Mouse (Mus musculus) CH12.LX (cell line): ENCODE measurements around the gene Dock3. TPM values are rescaled to one million over a fixed set of nuclear protein-coding genes. Genes with fewer than 3 reads are reported as not detected.

Experiments used
- DNase-seq: peaks from one replicate; pipeline ENCODE4 v3.0.0-alpha.2; 2013; ENCODE audit errors: extremely low read depth
- H3K27ac ChIP-seq: 2 replicates; pipeline ENCODE4 v1.5.1; 2012; ENCODE audit warnings: low read depth, mild to moderate bottlenecking, control low read depth, moderate library complexity; ENCODE audit not compliant: insufficient read depth
- H3K27me3 ChIP-seq: replicated peaks from 2 replicates; pipeline ENCODE3; 2012; ENCODE audit warnings: inconsistent platforms
- H3K36me3 ChIP-seq, 2 experiments: replicated peaks in 1 of 2; 2 replicates each; pipeline versions ENCODE3 to v1.6.1; 2012; ENCODE audit warnings: inconsistent platforms in 1 of 2, low read length in 1 of 2, mild to moderate bottlenecking in 1 of 2, mixed read lengths in 1 of 2, moderate library complexity in 1 of 2; ENCODE audit not compliant: control insufficient read depth in 1 of 2, insufficient read depth in 1 of 2
- H3K4me1 ChIP-seq, 2 experiments: 2 replicates each; pipeline ENCODE4 v1.6.1; 2012; ENCODE audit warnings: inconsistent platforms in 1 of 2, moderate library complexity in 1 of 2; ENCODE audit not compliant: insufficient read depth in 2 of 2, control insufficient read depth in 1 of 2
- H3K4me2 ChIP-seq: 2 replicates; pipeline ENCODE4 v1.6.1; 2012; ENCODE audit warnings: low read depth, mild to moderate bottlenecking, control low read depth; ENCODE audit not compliant: poor library complexity, insufficient read depth, severe bottlenecking
- H3K4me3 ChIP-seq, 3 experiments: fragments of 150-350 bp in 1 of 3; sonication (generic) in 1 of 3; replicated peaks in 1 of 3; 2 replicates each; pipeline versions ENCODE3 to v1.5.1; 2011 to 2012; ENCODE audit warnings: low read depth in 2 of 3, low read length in 2 of 3, mild to moderate bottlenecking in 2 of 3, moderate library complexity in 2 of 3, control low read depth in 1 of 3, improper control_type of control experiment in 1 of 3, inconsistent platforms in 1 of 3, mixed read lengths in 1 of 3; ENCODE audit not compliant: poor library complexity in 1 of 3
- H3K79me2 ChIP-seq: replicated peaks from 2 replicates; pipeline ENCODE4 v1.6.1; 2012; ENCODE audit warnings: mild to moderate bottlenecking, moderate library complexity; ENCODE audit not compliant: control insufficient read depth, poor library complexity, insufficient read depth, severe bottlenecking; ENCODE audit errors: extremely low read depth
- H3K9ac ChIP-seq: 2 replicates; pipeline ENCODE4 v1.6.1; 2012; ENCODE audit warnings: low read depth, mild to moderate bottlenecking, control low read depth, moderate library complexity; ENCODE audit not compliant: insufficient read depth
- H3K9me3 ChIP-seq: replicated peaks from 2 replicates; pipeline ENCODE3; 2012; ENCODE audit warnings: low read length, inconsistent platforms, mixed read lengths
- CHD1 ChIP-seq: IDR thresholded peaks from 2 replicates; pipeline ENCODE4 v1.6.1; 2012; ENCODE audit warnings: low read depth, low read length, improper control_type of control experiment, inconsistent platforms
- CHD2 ChIP-seq: IDR thresholded peaks from 2 replicates; pipeline ENCODE4 v1.6.1; 2011; ENCODE audit warnings: low read length, improper control_type of control experiment
- CTCF ChIP-seq, 2 experiments: IDR thresholded peaks in 1 of 2; conservative IDR thresholded peaks in 1 of 2; 2 replicates each; pipeline ENCODE4 v1.5.1; 2011 to 2012; ENCODE audit warnings: low read depth in 2 of 2, low read length in 2 of 2, improper control_type of control experiment in 1 of 2, inconsistent platforms in 1 of 2, mild to moderate bottlenecking in 1 of 2, moderate library complexity in 1 of 2
- EP300 ChIP-seq: IDR thresholded peaks from 2 replicates; pipeline ENCODE4 v1.6.1; 2011; ENCODE audit warnings: low read length, improper control_type of control experiment
- JUN ChIP-seq: IDR thresholded peaks from 2 replicates; pipeline ENCODE4 v1.6.1; 2011; ENCODE audit warnings: low read depth, mild to moderate bottlenecking, low read length, improper control_type of control experiment, moderate library complexity; ENCODE audit not compliant: insufficient read depth
- JUND ChIP-seq: conservative IDR thresholded peaks from 2 replicates; pipeline ENCODE4 v1.6.1; 2011; ENCODE audit warnings: low read depth, low read length, improper control_type of control experiment
- KAT2A ChIP-seq: IDR thresholded peaks from 2 replicates; pipeline ENCODE4 v1.6.1; 2012; ENCODE audit warnings: low read length, improper control_type of control experiment, inconsistent platforms; ENCODE audit not compliant: insufficient replicate concordance
- MAFK ChIP-seq: IDR thresholded peaks from 2 replicates; pipeline ENCODE4 v1.6.1; 2011; ENCODE audit warnings: low read length, improper control_type of control experiment; ENCODE audit not compliant: insufficient replicate concordance
- MAZ ChIP-seq: IDR thresholded peaks from 2 replicates; pipeline ENCODE4 v1.6.1; 2012; ENCODE audit warnings: low read depth, mild to moderate bottlenecking, inconsistent platforms, low read length, improper control_type of control experiment, moderate library complexity
- MEF2A ChIP-seq: IDR thresholded peaks from 2 replicates; pipeline ENCODE4 v1.6.1; 2014; ENCODE audit warnings: low read depth, mild to moderate bottlenecking, inconsistent platforms, low read length, improper control_type of control experiment, borderline replicate concordance
- MYC ChIP-seq: IDR thresholded peaks from 2 replicates; pipeline ENCODE4 v1.6.1; 2011; ENCODE audit warnings: low read depth, mild to moderate bottlenecking, improper control_type of control experiment, low read length
- NRF1 ChIP-seq: IDR thresholded peaks from 2 replicates; pipeline ENCODE4 v1.6.1; 2014; ENCODE audit warnings: low read depth, mild to moderate bottlenecking, inconsistent platforms, low read length, improper control_type of control experiment, moderate library complexity
- RAD21 ChIP-seq: IDR thresholded peaks from 2 replicates; pipeline ENCODE4 v1.6.1; 2011; ENCODE audit warnings: low read depth, mild to moderate bottlenecking, low read length, improper control_type of control experiment, moderate library complexity
- RCOR1 ChIP-seq: conservative IDR thresholded peaks from 2 replicates; pipeline ENCODE4 v1.6.1; 2012; ENCODE audit warnings: low read depth, mild to moderate bottlenecking, inconsistent platforms, low read length, improper control_type of control experiment
- SIN3A ChIP-seq: IDR thresholded peaks from 2 replicates; pipeline ENCODE4 v1.6.1; 2012; ENCODE audit warnings: low read length, improper control_type of control experiment, inconsistent platforms
- SMC3 ChIP-seq: IDR thresholded peaks from 2 replicates; pipeline ENCODE4 v1.6.1; 2011; ENCODE audit warnings: low read depth, low read length, improper control_type of control experiment
- TBP ChIP-seq: conservative IDR thresholded peaks from 2 replicates; pipeline ENCODE4 v1.6.1; 2011; ENCODE audit warnings: low read depth, low read length, improper control_type of control experiment
- TCF12 ChIP-seq: IDR thresholded peaks from 2 replicates; pipeline ENCODE4 v1.6.1; 2014; ENCODE audit warnings: low read depth, mild to moderate bottlenecking, inconsistent platforms, low read length, improper control_type of control experiment
- UBTF ChIP-seq: IDR thresholded peaks from 2 replicates; pipeline ENCODE4 v1.6.1; 2012; ENCODE audit warnings: low read depth, mild to moderate bottlenecking, inconsistent platforms, low read length, improper control_type of control experiment, moderate library complexity
- USF1 ChIP-seq: IDR thresholded peaks from 2 replicates; pipeline ENCODE4 v1.6.1; 2014; ENCODE audit warnings: low read depth, mild to moderate bottlenecking, inconsistent platforms, low read length, improper control_type of control experiment
- ZC3H11A ChIP-seq: IDR thresholded peaks from 2 replicates; pipeline ENCODE4 v1.6.1; 2012; ENCODE audit warnings: low read depth, mild to moderate bottlenecking, inconsistent platforms, low read length, improper control_type of control experiment
- ZKSCAN1 ChIP-seq: IDR thresholded peaks from 2 replicates; pipeline ENCODE4 v1.6.1; 2012; ENCODE audit warnings: low read depth, inconsistent platforms, low read length, improper control_type of control experiment, borderline replicate concordance
- ZNF384 ChIP-seq: IDR thresholded peaks from 2 replicates; pipeline ENCODE4 v1.6.1; 2012; ENCODE audit warnings: low read depth, low read length, improper control_type of control experiment, inconsistent platforms
- dilution Hi-C: fragments of 300-500 bp; cut with MboI; formaldehyde crosslinking; loops from 2 replicates; pipeline ENCODE4 v1.14.3; 2020; ENCODE audit warnings: low sequenced_read_pairs; ENCODE audit not compliant: extremely low pct_unique_long_range_greater_than_20kb, extremely low pct_ligation_motif_present
- in situ Hi-C: fragments of 300-500 bp; cut with MboI; formaldehyde crosslinking; loops from 3 replicates; pipeline ENCODE4 v1.14.3; 2019; ENCODE audit warnings: low sequenced_read_pairs, low pct_ligation_motif_present, low pct_unique_long_range_greater_than_20kb, mixed read lengths
- polyA plus RNA-seq: library from polyadenylated mRNA; unstranded; fragments of >175 nt; gene quantifications from 2 replicates; pipeline ENCODE4 v1.2.1, GENCODE M21; 2012; ENCODE audit warnings: low read depth; ENCODE audit not compliant: insufficient read length
- total RNA-seq, 2 experiments: library from RNA; depleted of rRNA; stranded (reverse); fragments of 300-350 nt in 1 of 2; fragments of >200 nt in 1 of 2; gene quantifications; 2 replicates each; pipeline ENCODE4 v1.2.3; 2012 to 2014

Dock3 gene
- total and polyA plus RNA-seq, 3 experiments = 0.30 TPM; not detected in 2

GRCm38 (mm10) chr9:107236151-107236550, 4.4 kb upstream of the Dock3 start (continued):
- TF ChIP-seq CHD1 (no peak), UBTF (no peak)

GRCm38 (mm10) chr9:107235261-107235660, 3.6 kb upstream of the Dock3 start:
- H3K27ac ChIP-seq = no peak overlapping the region
- H3K4me3 ChIP-seq = no peak overlapping the region
- H3K9ac ChIP-seq = no peak overlapping the region
- H3K27me3 ChIP-seq = peaks cover 94% of the 10 kb centered on the region
- in situ Hi-C loops = no loop called here
- no peaks in the 10 kb centered on the region; the same call in 1 of the 2 replicates for H3K79me2 ChIP-seq
- H3K4me2 ChIP-seq = no peak overlapping the region
- peaks cover 2% of the 10 kb centered on the region for H3K9me3 ChIP-seq
- dilution Hi-C loops = no loop called here
- TF ChIP-seq MEF2A (no peak), MAFK (no peak), ZKSCAN1 (no peak), ZNF384 (no peak), TBP (no peak), TCF12 (no peak), JUND (no peak), RAD21 (no peak), RCOR1 (no peak), EP300 (no peak), CHD2 (no peak), ZC3H11A (no peak), JUN (no peak), USF1 (no peak), MAZ (no peak), NRF1 (no peak), KAT2A (no peak), CTCF (conservative IDR thresholded peaks at IDR 0.05 in 1 of 2, IDR thresholded peaks at IDR 0.05 in 1 of 2; ENCODE audit: low read depth in 2 of 2, low read length in 2 of 2) (no peak)
- H3K36me3 ChIP-seq = no peaks in the 10 kb centered on the region
- DNase-seq = no peak
- H3K4me1 ChIP-seq = no peaks in the 10 kb centered on the region

- TF ChIP-seq NRF1 (no peak), SIN3A (no peak), MEF2A (no peak), KAT2A (no peak), MAZ (no peak), SMC3 (no peak), MYC (no peak), ZNF384 (no peak)
- TF ChIP-seq, all 38 proteins: peak for 0
- Histone ChIP-seq H3K27ac (no peak overlapping the region), H3K4me2 (peak overlapping the region; percentile 83; the same call in 1 of the 2 replicates), H3K9me3 (peaks cover 2% of the 10 kb centered on the region), H3K79me2 (no peaks in the 10 kb centered on the region), H3K36me3 (no peaks in the 10 kb centered on the region), H3K27me3 (peaks cover 91% of the 10 kb centered on the region), H3K4me3 (no peak overlapping the region), H3K4me1 (no peaks in the 10 kb centered on the region), H3K9ac (no peak overlapping the region)
- in situ Hi-C loops = no loop called here
- dilution Hi-C loops = no loop called here
- no peak for DNase-seq
These were observed 431 bp upstream of the Dock3 start for GRCm38 (mm10) chr9:107232140-107232539.
